Mouse (Mus musculus): ENCODE data around the gene Cryzl2.

The Cryzl2 gene

DNA sequence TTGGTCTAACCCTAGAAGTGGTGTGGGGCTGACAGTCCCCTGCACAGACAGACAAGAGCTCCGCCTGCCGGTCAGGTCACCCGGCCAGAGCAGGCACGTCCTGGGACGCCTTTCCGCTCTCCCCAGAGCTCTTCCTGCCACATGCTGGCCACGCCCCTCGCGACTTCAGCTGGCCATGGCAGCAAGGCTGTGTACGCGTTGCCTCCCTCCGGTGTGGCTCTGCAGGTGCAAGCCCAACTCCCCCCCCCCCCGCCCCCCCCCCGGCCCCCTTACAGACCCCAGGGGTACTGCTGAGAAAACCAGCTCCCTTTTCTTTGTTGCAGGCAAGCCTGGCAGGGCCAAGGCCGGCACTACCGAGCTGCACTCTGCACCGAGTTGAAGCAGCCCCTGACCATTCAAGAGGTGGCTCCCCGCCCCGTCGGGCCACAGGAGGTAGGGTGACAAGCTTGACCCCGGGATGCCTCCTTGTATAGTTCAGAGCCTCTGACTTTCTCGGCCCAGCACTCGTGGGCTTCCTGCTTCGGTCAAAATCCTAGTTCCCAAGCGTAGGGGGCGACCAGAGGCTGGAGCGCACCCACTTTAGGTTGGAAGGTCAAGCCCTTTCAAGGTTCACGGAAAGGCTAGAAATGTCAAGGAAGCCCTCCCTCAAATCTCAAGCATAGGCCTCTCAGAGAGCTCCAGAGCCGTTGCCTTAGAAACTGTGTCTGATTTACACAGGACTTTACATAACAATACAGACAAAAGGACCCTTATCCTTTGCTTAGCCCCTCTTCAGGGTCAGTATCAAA lies at the start of gene Cryzl2:
Gene Cryzl2, plus strand, starts transcription at position 157 of the 788 bp plus-strand sequence.
- peak; percentile 77 to 84 for DNase-seq

GRCm38 (mm10) chr1:157409648-157410047 lies 48.7 kb upstream of the Cryzl2 start:
- DNase-seq, result no peak

DNA sequence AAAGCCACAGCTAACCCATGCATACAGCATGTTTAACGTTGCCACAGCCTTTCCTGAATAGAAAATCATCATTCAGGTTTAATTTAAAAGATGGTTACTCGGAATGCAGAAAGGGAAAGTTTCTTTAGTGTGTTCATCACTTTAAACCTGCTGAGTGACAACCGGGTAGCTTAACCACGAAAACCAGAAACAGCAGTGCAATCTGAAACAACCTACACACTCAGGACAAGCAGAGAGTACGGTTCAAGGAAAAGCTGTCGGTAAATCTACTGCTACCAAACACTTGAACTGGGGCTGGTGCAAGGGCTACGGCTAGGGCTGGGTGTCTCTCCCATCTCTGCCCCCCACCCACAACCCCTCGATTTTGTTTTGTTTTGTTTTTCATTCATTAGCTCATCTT lies 47.4 kb upstream of the Cryzl2 start:
- no peak for DNase-seq

DNA sequence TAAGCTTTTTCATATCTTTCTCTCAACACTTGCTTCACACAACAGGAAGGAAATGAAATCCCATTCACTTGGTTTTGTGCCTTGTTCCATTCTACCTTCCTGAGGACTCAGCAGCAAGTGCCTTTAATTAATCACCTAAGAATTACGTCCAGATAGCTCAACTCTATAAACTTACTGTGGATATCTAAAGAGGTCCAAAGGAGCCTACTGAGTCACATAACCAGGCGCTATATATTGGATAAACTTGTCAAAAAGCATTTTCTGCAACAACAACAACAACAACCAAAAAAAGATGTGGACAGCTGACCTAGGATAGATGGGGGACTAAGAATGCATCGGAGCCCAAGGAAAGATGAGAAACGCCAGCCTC lies 47.1 kb upstream of the Cryzl2 start:
- no peak for DNase-seq

DNA sequence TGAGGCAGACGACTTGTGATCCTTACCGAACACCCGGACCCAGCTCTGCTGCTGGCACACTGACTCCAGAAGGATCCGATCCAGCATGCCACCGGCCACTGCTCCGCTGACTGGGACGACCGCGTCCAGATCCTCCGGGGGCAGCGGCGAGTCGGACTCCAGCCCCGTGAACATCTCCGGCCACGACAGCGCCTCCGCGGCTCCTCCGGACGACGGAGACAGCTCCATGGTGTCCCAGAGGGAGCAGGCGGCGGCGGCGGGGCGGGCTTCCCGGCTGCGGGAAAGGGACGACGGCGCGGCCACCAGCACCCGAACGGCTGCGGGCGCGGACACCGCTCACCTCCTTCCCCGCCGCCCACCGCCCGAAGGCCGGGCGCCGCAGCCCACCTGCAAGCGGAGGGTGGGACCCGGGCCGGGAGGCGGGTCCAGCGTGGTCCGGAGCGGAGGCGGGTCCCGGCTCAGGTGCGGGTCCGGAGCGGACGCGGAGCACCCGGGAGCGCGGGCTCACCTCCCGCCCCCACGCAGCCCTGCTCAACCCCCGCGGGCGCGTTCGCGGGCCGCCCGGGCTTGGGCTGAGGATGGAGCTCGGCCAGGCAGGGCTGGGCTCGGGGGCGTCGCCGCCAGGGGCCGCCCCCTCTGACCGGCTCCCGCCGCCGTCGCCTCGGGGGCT lies 46.5 kb upstream of the Cryzl2 start:
- peak in 1 of 2 experiments; percentile 51 for DNase-seq

GRCm38 (mm10) chr1:157412454-157413369 lies 45.7 kb upstream of the Cryzl2 start, which contains the start of gene Rasal2:
Rasal2 (minus strand) TSS chr1:157412595.
- DNase-seq, result peak; percentile 87 to 89

- no peak for DNase-seq
Observed at GRCm38 (mm10) chr1:157415771-157416170, 42.6 kb upstream of the Cryzl2 start.

DNA sequence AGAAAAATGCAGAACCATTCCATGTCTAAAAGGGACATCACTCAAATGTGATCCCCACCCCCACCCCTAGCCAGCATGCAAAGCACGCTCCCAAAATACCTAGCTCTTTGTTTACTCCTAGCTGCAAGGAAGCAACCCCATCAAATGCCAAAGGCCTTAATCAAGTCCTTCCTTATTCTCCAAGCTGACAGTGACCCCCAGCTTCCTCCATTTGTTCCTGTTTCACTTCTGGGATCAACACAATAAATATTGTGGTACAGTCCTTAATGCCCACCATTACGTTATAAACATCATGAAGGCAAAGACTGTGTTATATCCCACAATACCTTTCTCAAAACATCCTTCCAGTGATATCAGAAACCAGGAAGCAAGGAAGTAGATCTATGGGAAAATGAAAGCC lies 41.7 kb upstream of the Cryzl2 start:
- DNase-seq, result no peak

DNA sequence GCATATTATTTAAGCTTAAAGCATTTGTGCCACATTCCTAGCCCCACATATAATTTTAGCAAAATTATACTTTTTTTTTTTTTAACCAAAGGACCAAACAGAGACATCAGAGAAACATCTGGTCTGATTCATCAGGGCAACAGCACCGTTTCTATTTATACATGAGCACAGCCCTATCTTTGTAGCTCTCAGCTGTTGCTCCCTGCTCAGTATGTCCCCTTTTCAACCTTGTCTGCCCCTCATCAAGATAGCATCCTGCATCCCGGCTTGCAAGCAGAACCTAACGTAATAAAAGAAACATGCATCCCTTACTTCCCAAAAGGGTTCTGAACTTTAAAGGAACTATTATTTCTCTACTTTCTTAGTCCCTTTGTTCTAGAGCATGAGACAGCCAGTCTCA lies 41.0 kb upstream of the Cryzl2 start:
- no peak for DNase-seq

- DNase-seq, result no peak
Observed at GRCm38 (mm10) chr1:157417861-157418260, 40.5 kb upstream of the Cryzl2 start.

DNA sequence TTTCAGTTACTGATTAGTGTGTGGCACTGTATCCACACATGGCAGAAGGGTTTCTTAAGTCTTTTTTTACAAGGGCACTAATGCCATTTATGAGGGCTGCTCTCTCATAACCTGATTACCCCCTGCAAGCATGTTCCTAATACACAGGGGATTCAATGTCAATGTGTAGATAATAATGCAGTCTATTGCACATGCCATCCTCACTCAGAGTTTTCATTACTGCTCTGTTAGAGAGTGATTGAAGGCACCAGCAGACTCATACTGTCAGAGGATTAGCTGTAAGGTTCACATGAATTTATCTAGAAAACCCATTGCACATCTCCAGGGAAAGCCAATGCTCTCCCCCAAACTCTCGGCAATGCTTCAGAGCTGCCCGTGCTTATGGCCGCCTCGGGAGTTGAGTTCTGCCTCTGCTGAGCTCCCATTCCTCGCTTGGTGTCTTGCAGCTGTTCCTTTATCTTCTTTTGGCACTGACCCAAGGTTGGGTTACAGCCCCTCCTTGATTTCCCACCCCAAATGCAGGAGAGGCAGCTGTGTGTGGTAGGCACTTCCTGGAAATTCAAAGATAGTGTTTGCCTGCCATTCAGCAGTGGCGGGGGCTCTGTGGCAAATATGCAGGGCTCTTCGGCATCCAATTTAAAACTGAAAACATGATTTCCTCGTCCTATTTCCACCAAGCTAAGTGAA lies 32.5 kb upstream of the Cryzl2 start:
- no peak for DNase-seq

- DNase-seq, result no peak
Observed at GRCm38 (mm10) chr1:157426933-157427332, 31.4 kb upstream of the Cryzl2 start.

GRCm38 (mm10) chr1:157427604-157428003 lies 30.8 kb upstream of the Cryzl2 start:
- no peak for DNase-seq

DNA sequence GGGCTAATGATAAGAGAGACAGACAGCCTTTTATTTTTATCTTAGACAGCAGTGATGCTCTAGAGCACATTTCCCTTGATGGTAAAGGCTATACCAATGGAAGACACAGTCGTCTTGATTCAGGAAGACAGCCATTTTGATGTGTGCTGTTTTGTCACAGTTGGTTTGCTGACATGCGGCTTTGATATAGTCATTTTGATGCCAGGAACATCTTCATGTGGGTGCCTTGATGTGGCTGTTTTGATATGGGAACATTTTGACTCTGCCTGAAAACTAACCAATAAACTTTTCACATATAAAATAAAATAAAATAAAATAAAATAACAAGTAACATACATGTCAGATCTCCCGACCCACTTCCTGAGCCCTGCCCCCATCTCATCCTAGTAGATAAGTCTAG lies 30.0 kb upstream of the Cryzl2 start:
- DNase-seq, result peak; percentile 15 to 18

GRCm38 (mm10) chr1:157433316-157433715 lies 25.1 kb upstream of the Cryzl2 start:
- no peak for DNase-seq

DNA sequence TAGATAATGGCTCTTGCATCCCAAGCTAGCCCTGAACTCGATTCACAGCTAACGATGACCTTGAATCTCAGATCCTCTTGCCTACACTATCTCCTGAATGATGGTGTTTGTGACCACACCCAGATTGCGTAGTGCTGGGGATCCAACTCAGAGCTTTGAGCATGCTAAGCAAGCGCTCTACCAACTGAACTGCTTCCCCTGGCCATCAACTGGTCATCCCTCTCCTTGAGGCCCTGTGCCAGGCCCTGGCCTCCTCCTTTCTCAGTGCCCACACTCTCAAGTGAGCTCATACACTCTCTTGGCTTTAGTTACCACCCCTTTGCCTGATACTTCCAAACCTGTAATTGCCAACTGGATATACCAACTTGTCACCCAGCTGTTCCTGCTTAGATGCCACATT lies 24.0 kb upstream of the Cryzl2 start:
- DNase-seq, result no peak

DNA sequence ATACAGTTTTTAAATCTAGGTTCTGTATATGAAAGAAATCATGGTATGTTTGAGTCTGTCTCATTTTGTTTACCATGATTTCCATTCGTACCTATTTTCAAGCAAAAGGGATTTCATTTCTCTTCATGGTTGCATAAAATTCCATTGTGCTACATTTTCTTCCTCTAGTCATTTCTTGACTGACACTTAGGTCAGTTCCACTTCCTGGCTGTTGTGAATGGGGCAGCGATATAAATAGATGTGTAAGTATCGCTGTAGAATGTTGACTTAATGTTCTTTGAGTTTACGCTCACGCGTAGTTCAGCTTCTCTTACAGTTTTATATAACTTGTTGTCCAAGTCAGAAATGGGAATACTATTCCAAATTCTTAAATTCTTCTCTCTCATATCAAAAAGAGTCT lies 22.5 kb upstream of the Cryzl2 start:
- no peak for DNase-seq

- no peak for DNase-seq
Observed at GRCm38 (mm10) chr1:157438290-157438689, 20.1 kb upstream of the Cryzl2 start.

DNA sequence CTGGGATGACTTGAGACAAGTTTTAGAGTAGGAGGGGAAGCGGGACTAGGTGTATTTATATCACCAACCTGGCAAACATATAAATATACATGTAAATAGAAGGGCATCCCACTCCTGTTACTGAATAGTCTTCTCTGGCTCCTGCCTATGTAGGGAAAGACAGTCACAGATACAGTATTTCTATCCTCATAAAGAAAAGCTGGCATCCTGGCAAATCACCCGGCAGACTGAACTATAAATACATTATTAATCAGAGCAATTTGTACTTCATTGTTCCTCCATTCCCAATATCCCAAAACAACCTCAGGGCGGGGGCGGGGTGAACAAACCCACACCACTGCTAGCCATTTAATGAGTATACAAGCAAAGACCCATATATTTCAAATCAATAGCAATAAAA lies 19.3 kb upstream of the Cryzl2 start:
- no peak for DNase-seq

GRCm38 (mm10) chr1:157439973-157440641 lies 18.3 kb upstream of the Cryzl2 start:
- no peak for DNase-seq

- no peak for DNase-seq
Observed at GRCm38 (mm10) chr1:157443026-157443722, 15.2 kb upstream of the Cryzl2 start.

Data from thymus, postnatal 36 days (tissue).